Mouse (Mus musculus): Measurements from ENCODE around the gene Fam13c. TPM values are rescaled to one million over a fixed set of nuclear protein-coding genes. Genes with fewer than 3 reads are reported as not detected.
A peak's percentile ranks its signal among the peaks of the same experiment; 100 is the strongest.

The Fam13c gene
- total RNA-seq, 1 experiment from 2014 or later: not detected

DNA sequence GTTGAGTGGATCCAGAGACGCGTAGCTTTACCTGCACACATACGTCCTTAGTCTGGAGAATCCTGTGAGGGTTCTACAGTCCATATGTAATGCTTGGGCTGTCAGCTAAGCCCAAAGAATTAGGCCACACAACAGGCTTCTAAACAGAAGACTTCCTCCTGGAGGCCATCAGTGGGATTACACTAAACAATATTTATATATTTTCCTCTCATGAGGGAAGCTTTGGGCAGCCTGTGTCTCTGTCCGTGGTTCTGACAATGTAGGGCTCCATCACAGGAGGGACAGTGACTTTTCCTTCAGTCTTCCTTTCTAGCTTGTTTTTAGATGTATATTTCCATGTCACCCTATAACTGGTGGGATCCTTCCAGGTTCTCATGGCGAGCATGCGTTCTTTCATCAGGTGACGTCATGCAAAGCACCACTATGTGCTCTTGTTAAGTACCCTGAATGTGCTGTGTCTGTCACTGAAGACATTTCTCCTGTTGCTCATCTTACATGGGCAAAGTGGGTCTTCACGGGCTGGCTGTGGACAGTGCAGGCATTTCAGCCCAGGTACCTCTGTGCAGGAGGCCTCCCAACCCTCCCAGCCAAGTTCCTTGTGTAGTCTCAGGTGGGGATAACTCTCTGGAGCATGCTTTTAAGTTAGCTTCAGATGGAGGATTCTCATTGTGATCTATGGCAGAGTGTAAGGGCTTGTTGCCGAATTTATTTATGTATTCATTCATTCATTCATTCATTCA, 100.3 kb downstream of the Fam13c start:
- 0 out of 4 replicates have a peak, but pooled peaks of 1 of the 2 experiments have one; percentile 56 for ATAC-seq (replicated peaks in 1 of 2; ENCODE audit: insufficient read depth in 1 of 2, low FRiP score in 2 of 2, low TSS enrichment in 1 of 2, low read depth in 1 of 2, poor library complexity in 2 of 2, severe bottlenecking in 2 of 2)

GRCm38 (mm10) chr10:70542857-70543256, 102.6 kb downstream of the Fam13c start:
- no peak for ATAC-seq (replicated peaks in 1 of 2; ENCODE audit: insufficient read depth in 1 of 2, low FRiP score in 2 of 2, low TSS enrichment in 1 of 2, low read depth in 1 of 2, poor library complexity in 2 of 2, severe bottlenecking in 2 of 2)

- no peak for ATAC-seq (replicated peaks in 1 of 2; ENCODE audit: insufficient read depth in 1 of 2, low FRiP score in 2 of 2, low TSS enrichment in 1 of 2, low read depth in 1 of 2, poor library complexity in 2 of 2, severe bottlenecking in 2 of 2)
These were observed 112.2 kb downstream of the Fam13c start for GRCm38 (mm10) chr10:70552531-70552930.

GRCm38 (mm10) chr10:70563636-70564035, 123.4 kb downstream of the Fam13c start:
- 0 out of 4 replicates have a peak, but pooled peaks of 1 of the 2 experiments have one; percentile 32 for ATAC-seq (replicated peaks in 1 of 2; ENCODE audit: insufficient read depth in 1 of 2, low FRiP score in 2 of 2, low TSS enrichment in 1 of 2, low read depth in 1 of 2, poor library complexity in 2 of 2, severe bottlenecking in 2 of 2)

DNA sequence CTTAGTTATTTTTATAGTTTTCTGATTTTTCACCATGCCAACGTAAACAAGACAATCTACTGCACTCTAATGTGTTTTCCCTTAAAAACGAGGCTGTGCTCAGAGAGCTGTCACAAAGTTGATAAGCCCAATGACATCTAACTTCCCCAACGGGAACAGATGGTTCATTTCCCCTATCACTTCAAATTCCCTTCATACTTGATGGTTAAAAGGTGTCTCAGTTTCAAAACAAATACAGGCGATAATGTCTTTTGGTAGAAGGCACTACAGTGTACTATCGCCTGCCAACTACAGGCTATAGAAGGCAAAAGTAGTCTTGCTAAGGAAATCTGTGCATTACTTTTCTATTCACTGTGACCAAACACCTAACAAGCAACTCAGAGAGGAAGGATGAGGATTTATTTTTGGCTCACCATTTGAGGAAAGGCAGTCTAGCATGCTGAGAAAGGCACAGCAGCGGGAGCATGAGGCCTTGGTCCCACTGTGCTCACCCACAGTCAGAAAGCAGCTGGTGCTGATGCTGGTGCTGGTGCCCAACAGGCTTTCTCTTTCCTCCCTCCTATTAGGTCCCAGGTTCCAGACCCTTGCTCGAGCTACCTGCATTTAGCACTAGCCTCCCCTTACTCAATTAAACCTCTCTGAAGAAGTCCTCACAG, 141.4 kb downstream of the Fam13c start:
- ATAC-seq (replicated peaks in 1 of 2; ENCODE audit: insufficient read depth in 1 of 2, low FRiP score in 2 of 2, low TSS enrichment in 1 of 2, low read depth in 1 of 2, poor library complexity in 2 of 2, severe bottlenecking in 2 of 2): no peak

DNA sequence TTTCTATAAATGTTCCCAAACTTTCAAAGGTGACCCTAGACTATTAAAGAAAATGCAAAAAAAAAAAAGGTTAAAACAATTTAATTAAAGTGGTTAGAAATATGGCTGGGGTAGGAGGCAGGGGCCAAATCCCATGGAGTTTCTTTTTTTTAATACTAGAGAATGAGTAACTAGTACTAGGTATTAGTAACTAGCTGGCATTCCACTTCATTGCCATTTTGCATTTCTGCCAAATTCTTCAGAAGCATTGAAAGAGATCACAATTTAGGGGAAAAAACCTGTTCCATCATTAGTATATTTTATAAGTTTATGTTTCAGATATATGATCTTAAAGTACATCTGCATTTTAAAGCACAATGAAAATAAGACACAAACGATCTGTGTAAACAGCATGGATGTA, 143.9 kb downstream of the Fam13c start:
- no peak for ATAC-seq (replicated peaks in 1 of 2; ENCODE audit: insufficient read depth in 1 of 2, low FRiP score in 2 of 2, low TSS enrichment in 1 of 2, low read depth in 1 of 2, poor library complexity in 2 of 2, severe bottlenecking in 2 of 2)

DNA sequence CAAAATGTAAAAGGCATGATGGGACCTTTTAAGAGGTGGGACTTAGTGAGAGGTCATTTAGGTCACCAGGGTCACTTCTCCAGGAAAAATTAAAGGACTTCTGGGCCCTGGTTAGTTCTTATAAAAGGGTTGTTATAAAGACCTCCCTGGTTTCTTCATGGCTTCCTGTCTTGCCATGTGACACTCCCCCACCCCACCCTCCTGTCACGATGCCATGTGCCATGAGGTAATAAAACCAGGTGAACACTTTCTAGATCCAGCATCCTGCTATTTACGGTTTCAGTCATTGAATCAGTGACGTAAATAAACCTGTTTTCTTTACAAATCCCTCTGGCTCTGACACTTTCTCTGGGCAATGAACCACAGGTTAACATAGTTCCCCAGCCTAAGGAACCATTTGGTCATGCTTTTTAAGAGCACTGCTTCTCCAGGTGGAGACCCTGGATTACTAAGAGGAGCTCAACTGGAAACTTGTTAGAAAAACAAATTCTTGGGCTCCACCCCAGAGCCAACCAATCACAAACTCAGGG, 146.7 kb downstream of the Fam13c start:
- no peak for ATAC-seq (replicated peaks in 1 of 2; ENCODE audit: insufficient read depth in 1 of 2, low FRiP score in 2 of 2, low TSS enrichment in 1 of 2, low read depth in 1 of 2, poor library complexity in 2 of 2, severe bottlenecking in 2 of 2)

DNA sequence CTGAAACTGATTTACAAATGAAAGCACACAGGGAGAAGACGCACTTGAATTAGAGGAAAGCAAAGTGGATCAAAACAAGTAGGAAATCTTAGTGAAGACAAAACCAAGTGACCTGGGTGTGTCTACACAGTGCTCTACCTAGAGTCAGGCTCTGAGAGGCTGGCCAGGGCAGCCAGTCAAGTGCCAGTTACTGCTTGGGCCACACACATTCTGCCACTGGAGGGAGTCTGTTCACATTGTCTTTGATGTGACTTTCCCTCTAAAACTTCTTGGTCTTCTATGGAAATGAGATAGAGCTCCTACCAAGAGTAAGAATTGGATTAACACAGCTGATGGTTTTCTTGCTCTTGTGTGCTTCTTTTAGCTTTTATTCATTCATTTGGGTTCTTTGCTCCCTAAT, 153.7 kb downstream of the Fam13c start:
- ATAC-seq (replicated peaks in 1 of 2; ENCODE audit: insufficient read depth in 1 of 2, low FRiP score in 2 of 2, low TSS enrichment in 1 of 2, low read depth in 1 of 2, poor library complexity in 2 of 2, severe bottlenecking in 2 of 2): no peak

DNA sequence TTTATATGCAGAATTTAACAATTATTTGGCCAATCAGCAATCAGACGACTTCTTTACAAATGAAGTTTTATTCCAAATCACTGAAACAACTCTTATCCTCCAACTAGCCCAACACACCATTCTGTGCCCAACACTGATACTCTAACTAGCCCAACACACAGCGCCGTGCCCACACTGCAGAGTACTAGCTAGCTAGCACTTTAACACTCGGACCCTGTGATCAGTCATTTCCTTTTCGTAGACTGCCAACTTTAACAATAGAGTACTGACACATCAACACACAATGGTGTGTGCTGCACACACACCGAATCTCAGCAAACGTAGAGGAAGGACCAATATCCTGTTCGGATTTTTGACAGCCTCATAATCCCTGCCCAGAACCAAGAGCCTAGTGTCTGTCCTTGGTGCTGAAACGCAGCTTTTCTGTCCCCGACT, 157.8 kb downstream of the Fam13c start:
- peak; percentile 57 to 69; a peak in 3 of 4 replicates for ATAC-seq (replicated peaks in 1 of 2; ENCODE audit: insufficient read depth in 1 of 2, low FRiP score in 2 of 2, low TSS enrichment in 1 of 2, low read depth in 1 of 2, poor library complexity in 2 of 2, severe bottlenecking in 2 of 2)

DNA sequence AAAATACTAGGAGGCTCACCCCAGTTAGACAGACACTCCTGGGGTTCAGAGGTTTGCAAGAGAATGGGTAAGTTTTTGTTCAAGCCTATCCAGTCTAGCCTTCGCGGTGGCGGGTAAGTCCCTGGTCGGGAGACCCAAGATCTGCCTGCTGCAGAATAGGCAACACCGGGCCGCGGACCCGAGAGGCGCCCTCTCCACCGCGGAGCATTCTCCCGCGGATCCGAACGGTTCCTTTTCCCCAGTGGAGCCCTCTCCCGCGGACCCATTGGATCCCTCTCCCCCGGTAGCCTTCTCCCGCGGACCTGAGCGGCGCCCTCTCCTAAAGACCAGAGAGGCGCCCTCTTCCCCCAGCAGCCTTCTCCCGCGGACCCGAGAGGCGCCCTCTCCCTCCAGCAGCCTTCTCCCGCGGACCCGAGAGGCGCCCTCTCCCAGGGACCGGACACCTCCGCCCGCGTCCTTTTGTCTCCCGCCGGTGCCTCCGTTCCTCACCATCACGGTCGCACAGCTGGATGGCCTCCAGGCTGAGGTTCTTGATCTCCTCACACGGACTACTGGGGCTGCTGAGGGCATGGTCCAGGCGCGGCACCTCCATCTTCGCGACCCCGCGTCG, 158.3 kb downstream of the Fam13c start:
- peak in 1 of 2 experiments; percentile 14; a peak in 2 of 4 replicates for ATAC-seq (replicated peaks in 1 of 2; ENCODE audit: insufficient read depth in 1 of 2, low FRiP score in 2 of 2, low TSS enrichment in 1 of 2, low read depth in 1 of 2, poor library complexity in 2 of 2, severe bottlenecking in 2 of 2)

DNA sequence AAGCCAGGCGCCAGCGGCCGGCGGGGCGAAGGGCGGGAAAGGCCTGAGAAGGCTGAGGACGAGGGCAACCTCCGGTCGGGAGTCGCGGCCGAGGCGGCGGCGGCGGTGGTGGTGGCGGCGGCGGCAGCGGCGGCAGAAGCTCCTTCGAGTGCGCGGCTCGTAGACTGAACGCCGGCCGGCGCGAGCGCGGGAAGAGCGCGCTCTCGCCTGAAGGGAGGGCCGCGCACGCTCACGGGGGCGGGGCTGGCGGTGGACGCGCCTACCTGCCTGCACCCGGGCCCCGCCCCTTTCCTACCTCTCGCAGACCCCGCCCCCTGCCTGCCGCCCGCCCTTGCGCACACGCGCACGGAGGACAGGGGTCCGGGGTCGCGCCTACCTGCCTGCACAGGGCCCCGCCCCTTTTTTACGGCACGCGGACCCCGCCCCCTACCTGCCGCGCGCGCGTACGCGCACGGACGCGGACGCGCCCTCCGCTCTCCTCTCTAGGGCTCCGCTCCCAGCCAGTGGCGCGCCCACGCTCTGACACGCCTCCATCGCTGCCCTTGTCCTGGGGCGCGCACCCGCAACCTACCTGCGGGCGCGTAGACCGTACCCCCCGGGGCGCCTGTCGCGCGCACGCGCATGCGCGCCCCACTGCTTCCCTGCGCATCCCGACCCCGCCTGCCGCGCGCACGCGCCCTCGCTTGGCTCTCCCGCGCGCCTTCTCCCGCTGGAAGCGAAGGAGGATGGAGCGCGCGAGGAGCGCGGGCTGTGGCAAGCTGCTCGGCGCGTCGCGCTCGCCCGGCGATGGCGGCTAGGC, 159.0 kb downstream of the Fam13c start:
- ATAC-seq (replicated peaks in 1 of 2; ENCODE audit: insufficient read depth in 1 of 2, low FRiP score in 2 of 2, low TSS enrichment in 1 of 2, low read depth in 1 of 2, poor library complexity in 2 of 2, severe bottlenecking in 2 of 2): no peak

GRCm38 (mm10) chr10:70599925-70600305, 159.6 kb downstream of the Fam13c start:
- no peak for ATAC-seq (replicated peaks in 1 of 2; ENCODE audit: insufficient read depth in 1 of 2, low FRiP score in 2 of 2, low TSS enrichment in 1 of 2, low read depth in 1 of 2, poor library complexity in 2 of 2, severe bottlenecking in 2 of 2)

Other genes with a start within 250 kb of the Fam13c start
- not detected in 2 replicates for gene Mrln, start 235.8 kb upstream of the Fam13c start, total RNA-seq (2017)
- gene Slc16a9, start 195.4 kb upstream of the Fam13c start, total RNA-seq (2017): 6.5 and 7.4 TPM in 2 replicates
- not detected in 2 replicates for gene Phyhipl, start 215.5 kb downstream of the Fam13c start, total RNA-seq (2017)

Measured in hematopoietic stem cell, adult 5-6 weeks (primary cell).